ENCODE assay signal across 11 mouse cellular contexts in genomic region chr11:58641057-58641456, GRCm38 (mm10). TPM values are rescaled to one million over a fixed set of nuclear protein-coding genes. Genes with fewer than 3 reads are reported as not detected.
DNase-seq lines count a peak whose midpoint lies in the region; ATAC-seq lines count a peak whose summit lies in the region.
"Had no signal": no experiment of that assay in that cellular context is flagged by ENCODE, and none has a peak within 500 bp of the region (broad histone marks: within the 10 kb centered on the region; RNA-seq: fewer than 3 reads in every experiment).

No protein-coding gene starts in this region.

- DNase-seq in natural killer cell, adult 2 months (ENCODE audit: low spot score in 2 of 2), result no peak
- DNase-seq in thymus, postnatal 10 days (ENCODE audit: low spot score in 2 of 2), result no peak
- no peak for DNase-seq in urinary bladder, adult 2 months (ENCODE audit: low spot score)
- no peak for DNase-seq in layer of hippocampus, adult 9-10 months (ENCODE audit: low spot score)
- DNase-seq: right cerebral cortex, postnatal 14 days had no signal

- no peaks in the 10 kb centered on the region for H3K9me3 ChIP-seq in megakaryocyte, embryonic 14.5 days
- H3K9me3 ChIP-seq in forebrain, embryonic 16.5 days (ENCODE audit: control insufficient read depth, low read length), result no peaks in the 10 kb centered on the region
- no peaks in the 10 kb centered on the region for H3K9me3 ChIP-seq in liver, embryonic 15.5 days (replicated peaks)

- H3K27ac ChIP-seq in forebrain, embryonic 16.5 days (ENCODE audit: low read length), result no peak overlapping the region
- peak overlapping the region; percentile 99 for H3K27ac ChIP-seq in liver, embryonic 15.5 days (replicated peaks)

- peaks cover 82% of the 10 kb centered on the region for H3K4me1 ChIP-seq in megakaryocyte, embryonic 14.5 days
- peaks cover 10% of the 10 kb centered on the region for H3K4me1 ChIP-seq in forebrain, embryonic 16.5 days (replicated peaks; ENCODE audit: control insufficient read depth, insufficient read depth, low read length)
- peaks cover 53% of the 10 kb centered on the region for H3K4me1 ChIP-seq in liver, embryonic 15.5 days (replicated peaks)

- H3K9ac ChIP-seq in forebrain, embryonic 16.5 days (replicated peaks; ENCODE audit: low read depth, low read length), result peak overlapping the region; percentile 43; the same call in 1 of the 2 replicates
- peak overlapping the region; percentile 94 for H3K9ac ChIP-seq in liver, embryonic 15.5 days

- ATAC-seq in megakaryocyte, adult 5-6 weeks (ENCODE audit: poor library complexity, severe bottlenecking), result no peak
- ATAC-seq in forebrain, embryonic 16.5 days, result no peak
- peak; percentile 81 for ATAC-seq in liver, embryonic 15.5 days (ENCODE audit: insufficient read depth)
- ATAC-seq: Patski had no signal

- H3K4me3 ChIP-seq in megakaryocyte, embryonic 14.5 days (replicated peaks), result peak overlapping the region; percentile 96
- H3K4me3 ChIP-seq in forebrain, embryonic 16.5 days (replicated peaks; ENCODE audit: low read length), result peak overlapping the region; percentile 41; the same call in 1 of the 2 replicates
- peak overlapping the region; percentile 75 for H3K4me3 ChIP-seq in liver, embryonic 15.5 days (replicated peaks)

- H3K36me3 ChIP-seq in megakaryocyte, embryonic 14.5 days (replicated peaks; ENCODE audit: low read length), result peaks cover 34% of the 10 kb centered on the region
- no peaks in the 10 kb centered on the region for H3K36me3 ChIP-seq in forebrain, embryonic 16.5 days (ENCODE audit: control insufficient read depth, insufficient read depth)
- H3K36me3 ChIP-seq in liver, embryonic 15.5 days (replicated peaks), result peaks cover 32% of the 10 kb centered on the region

- H3K27me3 ChIP-seq in megakaryocyte, embryonic 14.5 days (replicated peaks), result no peaks in the 10 kb centered on the region
- H3K27me3 ChIP-seq in forebrain, embryonic 16.5 days (replicated peaks; ENCODE audit: control insufficient read depth, insufficient read depth, low read length), result 0 out of 2 replicates have a peak, but pooled peaks cover 2% of the 10 kb centered on the region
- peaks cover 11% of the 10 kb centered on the region; the same call in 1 of the 2 replicates for H3K27me3 ChIP-seq in liver, embryonic 15.5 days

- H3K4me2 ChIP-seq in forebrain, embryonic 16.5 days (ENCODE audit: low read length), result peak overlapping the region; percentile 84
- peak overlapping the region; percentile 79 for H3K4me2 ChIP-seq in liver, embryonic 15.5 days

- 25% methylated on average over 14 of the region's 14 CpGs for WGBS in forebrain, embryonic 16.5 days
- WGBS in liver, embryonic 15.5 days (ENCODE audit: insufficient replicate concordance), result 5% methylated on average over 14 of the region's 14 CpGs

RNA-seq across cellular contexts. Expression of gene Trim58, which starts 0.8 kb away (rescaled TPM):
- polyA plus RNA-seq in megakaryocyte, embryonic 14.5 days (2012; ENCODE audit: insufficient read depth, low replicate concordance), result 7.9 and 18.0 TPM in 2 replicates
- total RNA-seq in megakaryocyte, adult 5-6 weeks (2015), result 0.11 and 0.27 TPM in 2 replicates
- 0.04 TPM in 1 of 2 replicates, not detected in the other for total RNA-seq in megakaryocyte, adult 5-6 weeks (2017)
- 0.09 TPM in 1 of 2 replicates, not detected in the other for polyA plus RNA-seq in forebrain, embryonic 16.5 days (2015; fragmentation: Nextera tagmentation; extraction: Ambion mirVana)
- polyA plus RNA-seq in liver, embryonic 15.5 days (2015; fragmentation: Nextera tagmentation; extraction: Ambion mirVana), result 13.7 and 14.0 TPM in 2 replicates
- not detected in 2 replicates for polyA plus RNA-seq in urinary bladder, adult 2 months (2012; rRNA removed)

RNA-seq across cellular contexts. Expression of gene Olfr323, which starts 10.8 kb away (rescaled TPM):
- polyA plus RNA-seq in megakaryocyte, embryonic 14.5 days (2012; ENCODE audit: insufficient read depth, low replicate concordance), result not detected in 2 replicates
- total RNA-seq in megakaryocyte, adult 5-6 weeks (2015), result not detected in 2 replicates
- not detected in 2 replicates for total RNA-seq in megakaryocyte, adult 5-6 weeks (2017)
- not detected in 2 replicates for polyA plus RNA-seq in forebrain, embryonic 16.5 days (2015; fragmentation: Nextera tagmentation; extraction: Ambion mirVana)
- not detected in 2 replicates for polyA plus RNA-seq in liver, embryonic 15.5 days (2015; fragmentation: Nextera tagmentation; extraction: Ambion mirVana)
- not detected in 2 replicates for polyA plus RNA-seq in urinary bladder, adult 2 months (2012; rRNA removed)
- total RNA-seq: left cerebral cortex, postnatal 14 days had no signal
- polyA plus RNA-seq: Patski had no signal

RNA-seq across cellular contexts. Expression of gene Olfr322, which starts 17.5 kb away (rescaled TPM):
- polyA plus RNA-seq in megakaryocyte, embryonic 14.5 days (2012; ENCODE audit: insufficient read depth, low replicate concordance), result not detected in 2 replicates
- not detected in 2 replicates for total RNA-seq in megakaryocyte, adult 5-6 weeks (2015)
- total RNA-seq in megakaryocyte, adult 5-6 weeks (2017), result not detected in 2 replicates
- not detected in 2 replicates for polyA plus RNA-seq in forebrain, embryonic 16.5 days (2015; fragmentation: Nextera tagmentation; extraction: Ambion mirVana)
- polyA plus RNA-seq in liver, embryonic 15.5 days (2015; fragmentation: Nextera tagmentation; extraction: Ambion mirVana), result not detected in 2 replicates
- polyA plus RNA-seq in urinary bladder, adult 2 months (2012; rRNA removed), result not detected in 2 replicates
- total RNA-seq: left cerebral cortex, postnatal 14 days had no signal
- polyA plus RNA-seq: Patski had no signal

RNA-seq across cellular contexts. Expression of gene 2210407C18Rik, which starts 25.2 kb away (rescaled TPM):
- not detected in 2 replicates for polyA plus RNA-seq in megakaryocyte, embryonic 14.5 days (2012; ENCODE audit: insufficient read depth, low replicate concordance)
- total RNA-seq in megakaryocyte, adult 5-6 weeks (2015), result not detected in 2 replicates
- not detected in 2 replicates for total RNA-seq in megakaryocyte, adult 5-6 weeks (2017)
- polyA plus RNA-seq in forebrain, embryonic 16.5 days (2015; fragmentation: Nextera tagmentation; extraction: Ambion mirVana), result not detected in 2 replicates
- polyA plus RNA-seq in liver, embryonic 15.5 days (2015; fragmentation: Nextera tagmentation; extraction: Ambion mirVana), result not detected in 2 replicates
- polyA plus RNA-seq in urinary bladder, adult 2 months (2012; rRNA removed), result not detected in 2 replicates

RNA-seq across cellular contexts. Expression of gene Olfr320, which starts 39.8 kb away (rescaled TPM):
- not detected in 2 replicates for polyA plus RNA-seq in megakaryocyte, embryonic 14.5 days (2012; ENCODE audit: insufficient read depth, low replicate concordance)
- not detected in 2 replicates for total RNA-seq in megakaryocyte, adult 5-6 weeks (2015)
- not detected in 2 replicates for total RNA-seq in megakaryocyte, adult 5-6 weeks (2017)
- not detected in 2 replicates for polyA plus RNA-seq in forebrain, embryonic 16.5 days (2015; fragmentation: Nextera tagmentation; extraction: Ambion mirVana)
- not detected in 2 replicates for polyA plus RNA-seq in liver, embryonic 15.5 days (2015; fragmentation: Nextera tagmentation; extraction: Ambion mirVana)
- polyA plus RNA-seq in urinary bladder, adult 2 months (2012; rRNA removed), result not detected in 2 replicates
- total RNA-seq: left cerebral cortex, postnatal 14 days had no signal
- polyA plus RNA-seq: Patski had no signal

Comparison
In these comparisons a context has a peak if more than half of its experiments do, and no peak if none do; other contexts are left out.
1. H3K4me3 ChIP-seq: peak in every context shown above with its lines; median percentile 96 in megakaryocyte, embryonic 14.5 days; 75 in liver, embryonic 15.5 days; 41 in forebrain, embryonic 16.5 days.